11 mouse cellular contexts compared by ENCODE assay signal in the genomic region with DNA sequence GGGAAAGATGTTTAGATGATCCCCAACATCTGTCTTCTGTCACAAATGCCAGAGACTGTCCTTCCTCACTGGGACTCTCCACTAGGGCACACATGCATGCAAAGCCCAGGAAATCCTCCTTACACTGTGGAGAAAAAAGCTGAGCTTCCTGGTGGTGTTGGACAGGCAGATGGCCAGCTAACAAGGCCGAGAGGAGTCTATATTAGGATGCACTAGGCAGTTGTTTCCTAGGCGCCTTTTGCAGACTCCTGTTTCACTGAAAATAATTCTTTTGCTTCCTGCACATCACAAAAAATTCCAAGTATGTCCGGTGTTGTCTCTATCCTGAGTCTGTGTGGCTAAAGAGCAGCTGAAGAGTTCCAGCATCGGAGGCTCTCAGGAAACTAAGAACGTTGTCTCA. TPM values are rescaled to one million over a fixed set of nuclear protein-coding genes. Genes with fewer than 3 reads are reported as not detected.
A peak's percentile ranks its signal among the peaks of the same experiment; 100 is the strongest.
DNase-seq lines count a peak whose midpoint lies in the region; ATAC-seq and TF ChIP-seq lines count a peak whose summit lies in the region.
"Had no signal": no experiment of that assay in that cellular context is flagged by ENCODE, and none has a peak within 500 bp of the region (broad histone marks: within the 10 kb centered on the region; RNA-seq: fewer than 3 reads in every experiment).

No protein-coding gene starts in this region.

- peak overlapping the region; percentile 54; the same call in 1 of the 2 replicates for H3K27ac ChIP-seq in heart, embryonic 11.5 days (ENCODE audit: low read depth, low read length)
- peak overlapping the region; percentile 53 for H3K27ac ChIP-seq in intestine, embryonic 16.5 days (ENCODE audit: low read length)
- 0 out of 2 replicates have a peak overlapping the region, but pooled peaks have one; percentile 12 for H3K27ac ChIP-seq in small intestine, adult 2 months (ENCODE audit: insufficient read depth, low read depth, low read length)
- H3K27ac ChIP-seq: liver, embryonic 13.5 days had no signal

- H3K4me1 ChIP-seq in heart, embryonic 11.5 days (ENCODE audit: control insufficient read depth, insufficient read depth, low read length), result peaks cover 28% of the 10 kb centered on the region
- H3K4me1 ChIP-seq in intestine, embryonic 16.5 days (ENCODE audit: control insufficient read depth, insufficient read depth, low read length), result peaks cover 28% of the 10 kb centered on the region
- H3K4me1 ChIP-seq in small intestine, adult 2 months (ENCODE audit: control insufficient read depth, insufficient read depth, insufficient read length, low read length), result peaks cover 4% of the 10 kb centered on the region; the same call in 1 of the 2 replicates

- DNase-seq in lung, postnatal 36 days, result peak; percentile 10
- DNase-seq in lung, adult 18-20 months, result no peak
- DNase-seq in ovary, postnatal 14 days (ENCODE audit: low spot score), result no peak
- DNase-seq: cerebellum, adult 2 months; gastrocnemius, postnatal 36 days; liver, embryonic 13.5 days had no signal

- H3K9ac ChIP-seq in heart, embryonic 11.5 days (ENCODE audit: low read depth, low read length), result no peak overlapping the region
- no peak overlapping the region for H3K9ac ChIP-seq in intestine, embryonic 16.5 days (ENCODE audit: low read depth, low read length)
- H3K9ac ChIP-seq: liver, embryonic 13.5 days had no signal

- peaks cover 3% of the 10 kb centered on the region; the same call in 1 of the 2 replicates for H3K36me3 ChIP-seq in heart, embryonic 11.5 days (ENCODE audit: control insufficient read depth, insufficient read depth, low read length)
- no peaks in the 10 kb centered on the region for H3K36me3 ChIP-seq in intestine, embryonic 16.5 days (ENCODE audit: control insufficient read depth, insufficient read depth, low read length)
- H3K36me3 ChIP-seq in small intestine, adult 2 months (ENCODE audit: control insufficient read depth, insufficient read depth, low read length), result peaks cover 3% of the 10 kb centered on the region; the same call in 1 of the 2 replicates
- H3K36me3 ChIP-seq: liver, embryonic 13.5 days had no signal

- ATAC-seq in heart, embryonic 11.5 days (replicated peaks; ENCODE audit: insufficient number of reproducible peaks, low FRiP score, low TSS enrichment), result no peak
- peak; percentile 54 for ATAC-seq in intestine, embryonic 16.5 days
- no peak for ATAC-seq in megakaryocyte, adult 5-6 weeks (ENCODE audit: poor library complexity, severe bottlenecking)
- ATAC-seq: Patski had no signal

- H3K9me3 ChIP-seq in heart, embryonic 11.5 days (replicated peaks; ENCODE audit: control insufficient read depth, low read length), result no peaks in the 10 kb centered on the region
- no peaks in the 10 kb centered on the region for H3K9me3 ChIP-seq in intestine, embryonic 16.5 days (ENCODE audit: control insufficient read depth, low read length)
- H3K9me3 ChIP-seq: liver, embryonic 13.5 days had no signal

- no peak for TF ChIP-seq POLR2A in small intestine, adult 2 months (IDR thresholded peaks at IDR 0.05; ENCODE audit: low read depth, low read length)

- TF ChIP-seq CTCF in small intestine, adult 2 months (IDR thresholded peaks at IDR 0.05; ENCODE audit: extremely low read depth, insufficient read length, insufficient replicate concordance, low read depth, low read length), result no peak

- no peak overlapping the region for H3K4me2 ChIP-seq in heart, embryonic 11.5 days
- H3K4me2 ChIP-seq in intestine, embryonic 16.5 days (ENCODE audit: low read depth, low read length), result no peak overlapping the region
- H3K4me2 ChIP-seq: liver, embryonic 13.5 days had no signal

- H3K27me3 ChIP-seq in heart, embryonic 11.5 days (ENCODE audit: control insufficient read depth, insufficient read depth, low read length), result no peaks in the 10 kb centered on the region
- no peaks in the 10 kb centered on the region for H3K27me3 ChIP-seq in intestine, embryonic 16.5 days (replicated peaks; ENCODE audit: control insufficient read depth, insufficient read depth, low read length)
- H3K27me3 ChIP-seq in small intestine, adult 2 months (ENCODE audit: control insufficient read depth, insufficient read depth, low read length), result no peaks in the 10 kb centered on the region
- H3K27me3 ChIP-seq: liver, embryonic 13.5 days; Patski had no signal

- 34% methylated on average over 5 of the region's 5 CpGs for WGBS in heart, embryonic 11.5 days (ENCODE audit: insufficient replicate concordance)
- WGBS in intestine, embryonic 16.5 days, result 38% methylated on average over 5 of the region's 5 CpGs
- WGBS in small intestine, adult 2 months, result 72% methylated on average over 5 of the region's 5 CpGs

- H3K4me3 ChIP-seq in heart, embryonic 11.5 days (ENCODE audit: low read depth, low read length), result no peak overlapping the region
- no peak overlapping the region for H3K4me3 ChIP-seq in intestine, embryonic 16.5 days (ENCODE audit: low read length)
- H3K4me3 ChIP-seq in small intestine, adult 2 months (ENCODE audit: low read depth, low read length), result no peak overlapping the region
- H3K4me3 ChIP-seq: liver, embryonic 13.5 days had no signal

RNA-seq across cellular contexts. Expression of a gene that starts 3.8 kb away (rescaled TPM):
- 2.7 and 3.1 TPM in 2 replicates for polyA plus RNA-seq in heart, embryonic 11.5 days (2014; fragmentation: Nextera tagmentation; extraction: Ambion mirVana)
- polyA plus RNA-seq in intestine, embryonic 16.5 days (2015; fragmentation: Nextera tagmentation; extraction: Ambion mirVana), result 1.8 and 2.4 TPM in 2 replicates
- polyA plus RNA-seq in small intestine, adult 2 months (2012; rRNA removed), result not detected in 2 replicates
- 0.34 TPM in 1 of 2 replicates, not detected in the other for total RNA-seq in megakaryocyte, adult 5-6 weeks (2015)
- total RNA-seq in megakaryocyte, adult 5-6 weeks (2017), result 0.16 and 0.48 TPM in 2 replicates

RNA-seq across cellular contexts. Expression of a gene that starts 22.3 kb away (rescaled TPM):
- 100 and 108 TPM in 2 replicates for polyA plus RNA-seq in heart, embryonic 11.5 days (2014; fragmentation: Nextera tagmentation; extraction: Ambion mirVana)
- 97.4 and 104 TPM in 2 replicates for polyA plus RNA-seq in intestine, embryonic 16.5 days (2015; fragmentation: Nextera tagmentation; extraction: Ambion mirVana)
- polyA plus RNA-seq in small intestine, adult 2 months (2012; rRNA removed), result 26.2 and 51.6 TPM in 2 replicates
- total RNA-seq in megakaryocyte, adult 5-6 weeks (2015), result 79.7 and 92.9 TPM in 2 replicates
- total RNA-seq in megakaryocyte, adult 5-6 weeks (2017), result 114 and 117 TPM in 2 replicates

RNA-seq across cellular contexts. Expression of a gene that starts 50.2 kb away (rescaled TPM):
- 155 and 159 TPM in 2 replicates for polyA plus RNA-seq in heart, embryonic 11.5 days (2014; fragmentation: Nextera tagmentation; extraction: Ambion mirVana)
- 129 and 142 TPM in 2 replicates for polyA plus RNA-seq in intestine, embryonic 16.5 days (2015; fragmentation: Nextera tagmentation; extraction: Ambion mirVana)
- polyA plus RNA-seq in small intestine, adult 2 months (2012; rRNA removed), result 0.29 and 0.35 TPM in 2 replicates
- 132 and 155 TPM in 2 replicates for total RNA-seq in megakaryocyte, adult 5-6 weeks (2015)
- 163 and 193 TPM in 2 replicates for total RNA-seq in megakaryocyte, adult 5-6 weeks (2017)

RNA-seq across cellular contexts. Expression of a gene that starts 52.1 kb away (rescaled TPM):
- polyA plus RNA-seq in heart, embryonic 11.5 days (2014; fragmentation: Nextera tagmentation; extraction: Ambion mirVana), result 22.4 and 28.0 TPM in 2 replicates
- polyA plus RNA-seq in intestine, embryonic 16.5 days (2015; fragmentation: Nextera tagmentation; extraction: Ambion mirVana), result 36.2 and 36.5 TPM in 2 replicates
- polyA plus RNA-seq in small intestine, adult 2 months (2012; rRNA removed), result 5.8 and 12.2 TPM in 2 replicates
- total RNA-seq in megakaryocyte, adult 5-6 weeks (2015), result 25.6 and 31.7 TPM in 2 replicates
- total RNA-seq in megakaryocyte, adult 5-6 weeks (2017), result 70.1 and 76.7 TPM in 2 replicates

RNA-seq across cellular contexts. Expression of a gene that starts 58.0 kb away (rescaled TPM):
- 980 and 988 TPM in 2 replicates for polyA plus RNA-seq in heart, embryonic 11.5 days (2014; fragmentation: Nextera tagmentation; extraction: Ambion mirVana)
- 1,062 and 1,181 TPM in 2 replicates for polyA plus RNA-seq in intestine, embryonic 16.5 days (2015; fragmentation: Nextera tagmentation; extraction: Ambion mirVana)
- polyA plus RNA-seq in small intestine, adult 2 months (2012; rRNA removed), result 122 and 189 TPM in 2 replicates
- 2,055 and 2,225 TPM in 2 replicates for total RNA-seq in megakaryocyte, adult 5-6 weeks (2015)
- 1,695 and 1,727 TPM in 2 replicates for total RNA-seq in megakaryocyte, adult 5-6 weeks (2017)

Comparison
In these comparisons a context has a peak if more than half of its experiments do, and no peak if none do; other contexts are left out.
1. RNA of a gene that starts 50.2 kb away (polyA plus RNA-seq): 155 to 159 TPM in heart, embryonic 11.5 days and 129 to 142 TPM in intestine, embryonic 16.5 days; 0.29 to 0.35 TPM in small intestine, adult 2 months; every median in the first group is over 10 times any median in the second.
2. Peak in every context shown above with its lines, with median percentiles within 50 percentile points of each other: H3K27ac ChIP-seq.